Mouse (Mus musculus) intestine, embryonic 16.5 days (tissue): Measurements from ENCODE around the gene Cacna1g. TPM values are rescaled to one million over a fixed set of nuclear protein-coding genes. Genes with fewer than 3 reads are reported as not detected.
A peak's percentile ranks its signal among the peaks of the same experiment; 100 is the strongest.

Experiments
- ATAC-seq: fragments of 200-750 bp; cut with Nextera tagmentation; 2 replicates; pipeline ENCODE4 v1.8.0; 2017; ENCODE audit warnings: moderate TSS enrichment, moderate library complexity
- H3K27ac ChIP-seq: fragments of 300-500 bp; sonication (generic); 2 replicates; pipeline ENCODE4 v1.5.1; 2014; ENCODE audit warnings: mild to moderate bottlenecking, low read length
- H3K27me3 ChIP-seq: fragments of 300-500 bp; sonication (generic); replicated peaks from 2 replicates; pipeline ENCODE4 v1.6.1; 2014; ENCODE audit warnings: low read length, control low read depth, mixed read lengths; ENCODE audit not compliant: control insufficient read depth, insufficient read depth
- H3K36me3 ChIP-seq: fragments of 300-500 bp; sonication (generic); 2 replicates; pipeline ENCODE4 v1.6.1; 2014; ENCODE audit warnings: low read length, control low read depth; ENCODE audit not compliant: control insufficient read depth, insufficient read depth
- H3K4me1 ChIP-seq: fragments of 300-500 bp; sonication (generic); 2 replicates; pipeline ENCODE4 v1.6.1; 2014; ENCODE audit warnings: low read length, control low read depth, mixed read lengths; ENCODE audit not compliant: control insufficient read depth, insufficient read depth
- H3K4me2 ChIP-seq: fragments of 300-500 bp; sonication (generic); 2 replicates; pipeline ENCODE4 v1.6.1; 2014; ENCODE audit warnings: low read depth, low read length, control low read depth
- H3K4me3 ChIP-seq: fragments of 300-500 bp; sonication (generic); 2 replicates; pipeline ENCODE4 v1.5.1; 2014; ENCODE audit warnings: mild to moderate bottlenecking, low read length
- H3K9ac ChIP-seq: fragments of 300-500 bp; sonication (generic); 2 replicates; pipeline ENCODE4 v1.6.1; 2014; ENCODE audit warnings: low read depth, low read length
- H3K9me3 ChIP-seq: fragments of 300-500 bp; sonication (generic); 2 replicates; pipeline ENCODE4 v1.6.1; 2016; ENCODE audit warnings: low read length, control low read depth; ENCODE audit not compliant: control insufficient read depth
- WGBS: fragments of 180-500 bp; shearing (Covaris S2); extraction: QIAGEN DNeasy Blood & Tissue Kit; methylation state at CpG from one replicate; pipeline ENCODE4 v1.1.7; 2014; 5-methylcytosine and 5-hydroxymethylcytosine counted together
- polyA plus RNA-seq: library from polyadenylated mRNA; unstranded; fragments of >200 nt; fragmentation: Nextera tagmentation; extraction: Ambion mirVana; gene quantifications from 2 replicates; pipeline ENCODE4 v1.2.1, GENCODE M21; 2015

The Cacna1g gene
- polyA plus RNA-seq, 1 experiment from 2014 or later, result 4.9 TPM

DNA sequence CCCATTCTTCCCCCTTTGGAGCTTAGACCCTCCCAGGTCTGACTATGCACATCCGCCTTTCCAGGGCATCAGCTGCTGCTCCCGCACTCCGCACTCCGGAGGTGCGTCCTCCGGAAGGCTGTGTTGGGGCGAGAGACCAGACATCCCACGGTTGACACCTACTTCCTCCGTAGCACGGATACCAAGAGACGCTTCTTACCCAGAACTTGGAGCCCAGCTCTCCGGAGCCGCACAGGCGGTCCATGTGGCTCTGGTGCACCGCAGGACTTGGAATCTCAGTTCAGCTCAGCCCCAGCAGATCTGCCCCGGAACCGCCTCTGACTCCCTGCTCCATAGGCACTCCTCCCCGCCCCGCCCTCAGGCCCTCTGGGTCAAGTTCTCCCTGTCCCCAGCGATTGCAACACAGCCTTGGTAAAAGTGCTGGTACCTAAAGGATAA is 81.3 kb downstream of the Cacna1g start, which contains the start of gene Abcc3:
TSS of gene Abcc3 (minus strand) at position 326 of the 438 bp plus-strand sequence.
- WGBS, result 9% methylated on average over 20 of the region's 20 CpGs
- H3K27ac ChIP-seq, result no peak within 1 kb of the TSS; the same call in 1 of the 2 replicates
- peak within 1 kb of the TSS; percentile 45 for H3K4me3 ChIP-seq
- H3K9ac ChIP-seq, result peak within 1 kb of the TSS; percentile 54
- ATAC-seq, result peak; percentile 80
- H3K27me3 ChIP-seq, result no peaks in the 10 kb centered on the region
- no peaks in the 10 kb centered on the region for H3K36me3 ChIP-seq
- H3K4me1 ChIP-seq, result peaks cover 19% of the 10 kb centered on the region
- H3K9me3 ChIP-seq, result no peaks in the 10 kb centered on the region
- peak within 1 kb of the TSS; percentile 75 for H3K4me2 ChIP-seq

DNA sequence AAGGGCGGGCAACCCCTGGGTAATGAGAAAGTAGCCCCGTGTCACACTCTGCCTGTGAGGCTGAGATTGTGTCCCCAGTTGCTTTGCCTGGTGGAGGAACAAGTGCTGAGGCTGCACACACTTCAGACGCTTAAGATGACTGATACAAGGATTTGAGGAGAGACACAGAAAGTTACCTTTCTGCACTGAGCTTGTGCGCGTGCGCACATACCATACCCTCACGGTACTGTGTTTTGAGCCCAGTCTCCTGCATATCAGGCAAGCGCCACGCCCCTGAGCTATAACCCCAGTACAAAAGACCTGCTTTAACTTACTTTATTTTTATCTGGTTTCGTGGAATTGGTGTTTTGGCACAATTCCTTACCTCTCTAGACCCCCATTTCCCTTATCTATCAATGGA is 82.3 kb downstream of the Cacna1g start:
- no peaks in the 10 kb centered on the region for H3K9me3 ChIP-seq
- 76% methylated on average over 10 of the region's 10 CpGs for WGBS
- H3K4me3 ChIP-seq, result no peak overlapping the region
- H3K27ac ChIP-seq, result no peak overlapping the region
- no peak for ATAC-seq
- H3K36me3 ChIP-seq, result no peaks in the 10 kb centered on the region
- H3K4me2 ChIP-seq, result no peak overlapping the region
- peaks cover 20% of the 10 kb centered on the region for H3K4me1 ChIP-seq
- no peak overlapping the region for H3K9ac ChIP-seq
- H3K27me3 ChIP-seq, result no peaks in the 10 kb centered on the region

DNA sequence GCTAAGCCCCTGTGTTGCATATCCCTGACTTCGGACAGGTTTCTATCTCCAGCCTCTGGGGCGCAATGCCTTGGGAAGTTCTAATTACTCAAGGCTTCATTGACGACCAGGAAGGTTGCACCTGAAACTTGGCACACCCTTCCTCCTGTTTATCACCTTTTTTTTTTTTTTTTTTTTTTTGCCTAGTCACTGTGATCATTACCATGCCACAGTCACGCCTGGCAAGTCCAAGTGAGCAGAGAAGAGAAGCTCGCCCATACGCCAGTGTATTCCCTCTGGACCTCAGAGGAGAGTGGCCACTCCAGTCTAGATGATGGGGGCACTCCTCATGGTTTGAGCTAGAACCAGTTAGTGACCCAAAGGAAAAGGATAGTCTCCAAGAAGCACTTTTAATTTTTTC is 83.2 kb downstream of the Cacna1g start:
- ATAC-seq, result no peak
- Histone ChIP-seq H3K27ac (no peak overlapping the region), H3K4me3 (no peak overlapping the region), H3K36me3 (no peaks in the 10 kb centered on the region), H3K4me2 (no peak overlapping the region), H3K9ac (no peak overlapping the region), H3K9me3 (no peaks in the 10 kb centered on the region), H3K27me3 (no peaks in the 10 kb centered on the region), H3K4me1 (peaks cover 27% of the 10 kb centered on the region)
- WGBS, result 76% methylated on average over 6 of the region's 6 CpGs

DNA sequence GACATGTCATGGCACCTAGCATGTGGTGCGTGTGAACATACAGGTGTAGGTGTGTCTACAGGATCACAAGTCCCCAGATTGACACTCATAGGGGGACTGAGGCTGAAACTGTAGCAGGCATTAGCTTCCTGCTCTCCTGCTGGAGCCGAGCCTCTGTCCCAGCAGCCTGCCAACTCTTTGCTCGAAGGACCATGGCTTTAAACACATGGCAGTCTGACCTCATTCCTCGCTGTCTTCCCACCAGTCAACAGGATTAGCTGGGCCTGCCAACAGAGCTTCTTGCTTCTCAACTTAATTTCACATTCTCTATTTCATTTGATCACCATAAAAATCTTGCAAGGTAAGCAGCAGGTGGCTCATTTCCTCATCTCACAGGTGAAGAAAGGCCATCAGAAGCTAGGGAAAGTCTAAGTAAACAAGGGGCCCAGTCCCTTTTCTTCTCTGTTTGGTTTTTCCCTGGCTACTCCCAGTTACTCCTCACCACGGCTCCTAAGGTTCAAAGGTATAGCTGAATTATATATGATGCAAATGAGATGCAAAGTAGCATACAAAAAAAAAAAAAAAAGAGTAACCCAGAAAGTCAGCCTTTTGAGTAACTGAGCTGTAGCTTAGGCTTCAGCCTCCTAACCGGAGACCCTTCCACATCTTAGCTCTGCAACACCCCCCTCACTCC is 84.1 kb downstream of the Cacna1g start:
- no peak overlapping the region for H3K27ac ChIP-seq
- peak; percentile 69 for ATAC-seq
- H3K9me3 ChIP-seq, result no peaks in the 10 kb centered on the region
- peaks cover 35% of the 10 kb centered on the region for H3K4me1 ChIP-seq
- no peak overlapping the region for H3K4me3 ChIP-seq
- 57% methylated on average over 6 of the region's 6 CpGs for WGBS
- no peaks in the 10 kb centered on the region for H3K27me3 ChIP-seq
- no peak overlapping the region for H3K9ac ChIP-seq
- H3K36me3 ChIP-seq, result no peaks in the 10 kb centered on the region
- no peak overlapping the region for H3K4me2 ChIP-seq

DNA sequence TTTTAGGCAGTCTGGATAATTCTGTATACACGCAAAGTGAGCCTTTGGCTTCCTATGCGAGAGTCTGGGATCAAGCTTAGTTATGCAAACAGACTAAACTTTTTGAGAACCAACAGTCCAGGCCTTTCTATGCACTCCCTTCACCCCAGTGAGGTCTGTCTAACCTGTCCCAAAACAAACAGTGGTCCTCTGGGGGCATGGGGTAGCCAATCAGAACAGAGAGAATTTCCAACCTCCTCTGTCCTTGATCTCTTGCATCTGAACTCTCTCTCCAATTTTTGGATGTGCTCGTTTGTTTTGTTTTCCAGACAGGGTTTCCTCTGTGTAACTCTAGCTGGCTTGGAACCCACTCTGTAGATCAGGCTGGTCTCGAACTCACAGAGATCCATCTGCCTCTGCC is 85.0 kb downstream of the Cacna1g start:
- H3K4me2 ChIP-seq, result no peak overlapping the region
- ATAC-seq, result no peak
- no peaks in the 10 kb centered on the region for H3K36me3 ChIP-seq
- no peaks in the 10 kb centered on the region for H3K27me3 ChIP-seq
- no peak overlapping the region for H3K9ac ChIP-seq
- no peaks in the 10 kb centered on the region for H3K9me3 ChIP-seq
- H3K27ac ChIP-seq, result no peak overlapping the region
- 76% methylated on average over 4 of the region's 4 CpGs for WGBS
- H3K4me3 ChIP-seq, result no peak overlapping the region
- peaks cover 35% of the 10 kb centered on the region for H3K4me1 ChIP-seq

DNA sequence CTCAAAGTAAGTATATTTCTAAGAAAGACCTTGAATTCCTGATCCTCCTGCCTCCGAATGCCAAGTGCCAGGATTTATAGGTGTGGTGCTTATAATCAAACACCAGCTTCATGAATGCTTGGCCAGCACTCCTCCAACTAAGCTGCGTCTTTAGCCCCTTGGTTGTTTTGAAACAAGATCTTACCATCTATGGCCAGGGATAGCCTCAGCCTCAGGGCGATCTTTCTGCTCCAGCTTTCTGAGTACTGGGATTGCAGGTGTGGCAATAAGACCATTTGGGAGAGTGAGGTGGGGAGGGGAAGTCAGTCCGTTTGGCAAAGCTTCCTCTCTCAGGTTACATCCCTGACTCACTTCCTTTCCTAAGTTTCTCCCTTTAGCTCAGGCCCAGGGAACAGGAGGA is 86.2 kb downstream of the Cacna1g start:
- H3K9ac ChIP-seq, result no peak overlapping the region
- no peak overlapping the region for H3K27ac ChIP-seq
- peaks cover 35% of the 10 kb centered on the region for H3K4me1 ChIP-seq
- no peak for ATAC-seq
- H3K27me3 ChIP-seq, result no peaks in the 10 kb centered on the region
- 71% methylated on average over 4 of the region's 4 CpGs for WGBS
- no peak overlapping the region for H3K4me3 ChIP-seq
- H3K4me2 ChIP-seq, result no peak overlapping the region
- H3K9me3 ChIP-seq, result no peaks in the 10 kb centered on the region
- no peaks in the 10 kb centered on the region for H3K36me3 ChIP-seq

DNA sequence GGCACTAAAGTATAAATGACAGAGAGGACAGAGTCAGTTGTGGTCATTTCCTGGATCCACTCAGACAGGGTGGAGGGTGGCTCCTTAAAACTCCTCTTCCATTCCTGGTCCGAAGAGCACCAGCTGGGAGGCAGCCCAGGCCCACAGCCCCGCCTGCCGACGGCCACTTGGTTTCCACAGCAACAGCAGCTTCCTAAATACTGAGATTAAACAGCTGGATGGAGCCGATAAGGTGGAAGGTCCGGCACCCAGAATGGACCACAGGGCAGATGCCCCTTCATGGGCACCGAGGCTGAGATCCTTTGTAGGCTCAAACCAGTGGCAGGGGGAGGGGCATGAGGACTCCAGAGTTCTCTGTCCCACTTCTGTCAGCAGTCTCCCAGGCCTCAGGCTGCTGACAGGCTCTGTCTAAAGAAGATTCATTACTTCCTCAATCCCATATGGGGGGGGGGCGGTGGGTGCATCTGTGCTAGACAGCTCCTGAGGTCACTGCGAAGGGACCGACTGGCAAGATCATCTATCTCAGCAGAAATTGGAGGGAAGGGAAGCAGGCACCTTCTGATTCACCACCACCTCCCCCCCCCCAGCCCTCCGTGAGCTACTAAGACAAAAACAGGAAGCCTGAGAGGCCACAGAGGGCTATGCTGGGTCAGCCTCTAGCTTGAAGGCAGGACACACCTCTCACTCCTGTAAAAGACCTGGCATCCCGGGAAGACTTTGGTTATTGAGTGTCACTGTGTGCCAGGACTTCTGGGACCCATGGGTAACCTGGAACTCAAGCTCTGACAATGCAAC is 87.8 kb downstream of the Cacna1g start:
- H3K9ac ChIP-seq, result no peak overlapping the region
- H3K4me1 ChIP-seq, result peaks cover 29% of the 10 kb centered on the region

DNA sequence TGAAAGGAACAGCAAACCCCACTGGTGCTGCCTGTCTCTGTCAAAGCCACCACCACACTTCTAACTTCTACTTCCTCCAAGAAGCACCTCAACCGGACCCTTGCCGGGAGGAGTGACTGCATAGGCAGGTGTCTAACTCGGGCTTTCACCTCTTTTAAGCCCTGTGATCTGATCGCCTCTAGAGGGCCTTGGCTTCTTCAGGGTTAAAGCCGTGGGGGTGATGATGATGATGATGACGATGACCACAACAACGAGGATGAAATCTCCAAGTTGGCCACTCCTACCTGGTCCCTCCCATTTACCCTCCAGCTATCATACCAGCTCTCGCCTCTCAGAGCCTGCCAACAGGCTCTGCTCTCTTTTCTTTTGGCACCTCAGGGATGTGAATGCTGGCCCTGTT is 94.3 kb downstream of the Cacna1g start:
- Histone ChIP-seq H3K9ac (no peak overlapping the region), H3K4me3 (no peak overlapping the region), H3K9me3 (no peaks in the 10 kb centered on the region), H3K27ac (no peak overlapping the region), H3K27me3 (no peaks in the 10 kb centered on the region), H3K36me3 (no peaks in the 10 kb centered on the region), H3K4me2 (no peak overlapping the region), H3K4me1 (0 out of 2 replicates have a peak, but pooled peaks cover 2% of the 10 kb centered on the region)
- no peak for ATAC-seq
- WGBS, result 74% methylated on average over 8 of the region's 8 CpGs

More for the DNA sequence above, 87.8 kb downstream of the Cacna1g start:
- H3K4me2 ChIP-seq, result peak overlapping the region; percentile 33; the same call in 1 of the 2 replicates
- H3K27ac ChIP-seq, result peak overlapping the region; percentile 3
- no peak overlapping the region for H3K4me3 ChIP-seq
- no peaks in the 10 kb centered on the region for H3K36me3 ChIP-seq
- peak; percentile 75 for ATAC-seq
- H3K9me3 ChIP-seq, result no peaks in the 10 kb centered on the region
- 22% methylated on average over 12 of the region's 12 CpGs for WGBS
- H3K27me3 ChIP-seq, result no peaks in the 10 kb centered on the region

DNA sequence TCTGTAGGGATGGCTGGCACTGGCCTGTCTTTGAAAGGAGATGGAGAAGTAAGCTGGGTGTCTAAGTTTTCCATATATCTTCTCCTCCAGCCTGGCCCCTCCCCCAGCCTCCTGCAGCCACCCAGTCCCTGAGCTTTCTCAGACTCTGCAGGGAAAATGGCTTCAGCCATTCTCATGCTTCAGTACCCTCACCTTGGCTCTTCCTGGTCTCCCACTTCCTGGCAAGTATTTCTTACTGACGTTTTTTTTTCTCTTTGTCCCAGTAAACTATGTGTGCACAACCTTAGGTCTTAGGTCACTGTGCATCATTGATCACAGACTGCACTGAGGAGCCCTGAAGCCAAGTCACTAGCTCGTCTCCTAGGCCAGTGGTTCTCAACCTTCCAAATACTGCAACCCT is 94.9 kb downstream of the Cacna1g start:
- WGBS, result 28% methylated on average over 2 of the region's 2 CpGs
- no peaks in the 10 kb centered on the region for H3K27me3 ChIP-seq
- no peak overlapping the region for H3K4me3 ChIP-seq
- H3K4me2 ChIP-seq, result no peak overlapping the region
- H3K27ac ChIP-seq, result no peak overlapping the region
- H3K4me1 ChIP-seq, result 0 out of 2 replicates have a peak, but pooled peaks cover 2% of the 10 kb centered on the region
- no peaks in the 10 kb centered on the region for H3K9me3 ChIP-seq
- no peak for ATAC-seq
- no peaks in the 10 kb centered on the region for H3K36me3 ChIP-seq
- no peak overlapping the region for H3K9ac ChIP-seq
